Mouse (Mus musculus): ENCODE data around the gene Cenpn. TPM values are rescaled to one million over a fixed set of nuclear protein-coding genes. Genes with fewer than 3 reads are reported as not detected.
A peak's percentile ranks its signal among the peaks of the same experiment; 100 is the strongest.

Cenpn gene
- polyA plus RNA-seq, 1 experiment, result 22.0 TPM

GRCm38 (mm10) chr8:116954415-116954814 is 32.9 kb downstream of the Cenpn start:
- H3K79me3 ChIP-seq (ENCODE audit: low read depth), result no peaks in the 10 kb centered on the region
- H3K27me3 ChIP-seq (ENCODE audit: control insufficient read depth, insufficient read depth, insufficient read length), result no peaks in the 10 kb centered on the region
- TF ChIP-seq MYOD1 (IDR thresholded peaks at IDR 0.05; ENCODE audit: control insufficient read depth, insufficient read length, low read depth) (no peak), CEBPB (IDR thresholded peaks at IDR 0.05; ENCODE audit: low read depth) (no peak), CTCF (IDR thresholded peaks at IDR 0.05; ENCODE audit: control insufficient read depth, insufficient read depth, insufficient read length) (no peak), FOSL1 (IDR thresholded peaks at IDR 0.05; ENCODE audit: insufficient read depth, low read length, poor library complexity, severe bottlenecking) (no peak), MYOG (IDR thresholded peaks at IDR 0.05; ENCODE audit: control insufficient read depth, extremely low read depth, insufficient read length) (no peak), USF1 (IDR thresholded peaks at IDR 0.05; ENCODE audit: low read depth) (no peak), MAX (IDR thresholded peaks at IDR 0.05) (no peak)
- H3K4me3 ChIP-seq (ENCODE audit: insufficient read depth, poor library complexity, severe bottlenecking), result no peak overlapping the region
- peaks cover 12% of the 10 kb centered on the region for H3K36me3 ChIP-seq (ENCODE audit: control insufficient read depth, insufficient read depth)
- no peak overlapping the region for H3ac ChIP-seq (ENCODE audit: control insufficient read depth, insufficient read length, low read depth)
- H3K79me2 ChIP-seq (ENCODE audit: control insufficient read depth, insufficient read depth), result no peaks in the 10 kb centered on the region

GRCm38 (mm10) chr8:116969531-116969930 is 48.0 kb downstream of the Cenpn start:
- Histone ChIP-seq H3K79me3 (ENCODE audit: low read depth) (no peaks in the 10 kb centered on the region), H3K36me3 (ENCODE audit: control insufficient read depth, insufficient read depth) (no peaks in the 10 kb centered on the region), H3ac (ENCODE audit: control insufficient read depth, insufficient read length, low read depth) (no peak overlapping the region), H3K4me3 (ENCODE audit: insufficient read depth, poor library complexity, severe bottlenecking) (no peak overlapping the region), H3K79me2 (ENCODE audit: control insufficient read depth, insufficient read depth) (no peaks in the 10 kb centered on the region), H3K27me3 (ENCODE audit: control insufficient read depth, insufficient read depth, insufficient read length) (peaks cover 3% of the 10 kb centered on the region)
- no peak for TF ChIP-seq CTCF (IDR thresholded peaks at IDR 0.05; ENCODE audit: control insufficient read depth, insufficient read depth, insufficient read length)
- TF ChIP-seq CEBPB (IDR thresholded peaks at IDR 0.05; ENCODE audit: low read depth), result no peak
- TF ChIP-seq USF1 (IDR thresholded peaks at IDR 0.05; ENCODE audit: low read depth), result no peak
- TF ChIP-seq MYOG (IDR thresholded peaks at IDR 0.05; ENCODE audit: control insufficient read depth, extremely low read depth, insufficient read length), result no peak

- no peak for TF ChIP-seq USF1 (IDR thresholded peaks at IDR 0.05; ENCODE audit: low read depth)
- TF ChIP-seq MYOD1 (IDR thresholded peaks at IDR 0.05; ENCODE audit: control insufficient read depth, insufficient read length, low read depth), result no peak
- TF ChIP-seq MYOG (IDR thresholded peaks at IDR 0.05; ENCODE audit: control insufficient read depth, extremely low read depth, insufficient read length), result no peak
- TF ChIP-seq CEBPB (IDR thresholded peaks at IDR 0.05; ENCODE audit: low read depth), result no peak
- no peak for TF ChIP-seq CTCF (IDR thresholded peaks at IDR 0.05; ENCODE audit: control insufficient read depth, insufficient read depth, insufficient read length)
- no peak for TF ChIP-seq MAX (IDR thresholded peaks at IDR 0.05)
- no peak for TF ChIP-seq FOSL1 (IDR thresholded peaks at IDR 0.05; ENCODE audit: insufficient read depth, low read length, poor library complexity, severe bottlenecking)
- Histone ChIP-seq H3K36me3 (ENCODE audit: control insufficient read depth, insufficient read depth) (no peaks in the 10 kb centered on the region), H3K79me3 (ENCODE audit: low read depth) (no peaks in the 10 kb centered on the region), H3K79me2 (ENCODE audit: control insufficient read depth, insufficient read depth) (no peaks in the 10 kb centered on the region), H3K27me3 (ENCODE audit: control insufficient read depth, insufficient read depth, insufficient read length) (peaks cover 3% of the 10 kb centered on the region), H3K4me3 (ENCODE audit: insufficient read depth, poor library complexity, severe bottlenecking) (no peak overlapping the region), H3ac (ENCODE audit: control insufficient read depth, insufficient read length, low read depth) (no peak overlapping the region)
These were observed 53.5 kb downstream of the Cenpn start for GRCm38 (mm10) chr8:116975066-116975465.

- Histone ChIP-seq H3K4me3 (ENCODE audit: insufficient read depth, poor library complexity, severe bottlenecking) (no peak overlapping the region), H3K79me2 (ENCODE audit: control insufficient read depth, insufficient read depth) (no peaks in the 10 kb centered on the region), H3K36me3 (ENCODE audit: control insufficient read depth, insufficient read depth) (no peaks in the 10 kb centered on the region), H3K27me3 (ENCODE audit: control insufficient read depth, insufficient read depth, insufficient read length) (peaks cover 3% of the 10 kb centered on the region), H3ac (ENCODE audit: control insufficient read depth, insufficient read length, low read depth) (no peak overlapping the region), H3K79me3 (ENCODE audit: low read depth) (no peaks in the 10 kb centered on the region)
- TF ChIP-seq USF1 (IDR thresholded peaks at IDR 0.05; ENCODE audit: low read depth) (no peak), MAX (IDR thresholded peaks at IDR 0.05) (no peak), CEBPB (IDR thresholded peaks at IDR 0.05; ENCODE audit: low read depth) (no peak), CTCF (IDR thresholded peaks at IDR 0.05; ENCODE audit: control insufficient read depth, insufficient read depth, insufficient read length) (no peak), MYOG (IDR thresholded peaks at IDR 0.05; ENCODE audit: control insufficient read depth, extremely low read depth, insufficient read length) (no peak), MYOD1 (IDR thresholded peaks at IDR 0.05; ENCODE audit: control insufficient read depth, insufficient read length, low read depth) (no peak), FOSL1 (IDR thresholded peaks at IDR 0.05; ENCODE audit: insufficient read depth, low read length, poor library complexity, severe bottlenecking) (no peak)
These were observed 54.1 kb downstream of the Cenpn start for GRCm38 (mm10) chr8:116975606-116976005.

- Histone ChIP-seq H3K36me3 (ENCODE audit: control insufficient read depth, insufficient read depth) (no peaks in the 10 kb centered on the region), H3K27me3 (ENCODE audit: control insufficient read depth, insufficient read depth, insufficient read length) (peaks cover under 1% of the 10 kb centered on the region), H3K79me2 (ENCODE audit: control insufficient read depth, insufficient read depth) (no peaks in the 10 kb centered on the region), H3K79me3 (ENCODE audit: low read depth) (no peaks in the 10 kb centered on the region), H3ac (ENCODE audit: control insufficient read depth, insufficient read length, low read depth) (peak overlapping the region; percentile 34), H3K4me3 (ENCODE audit: insufficient read depth, poor library complexity, severe bottlenecking) (peak overlapping the region; percentile 65)
- TF ChIP-seq MYOG (IDR thresholded peaks at IDR 0.05; ENCODE audit: control insufficient read depth, extremely low read depth, insufficient read length), result no peak
- no peak for TF ChIP-seq CTCF (IDR thresholded peaks at IDR 0.05; ENCODE audit: control insufficient read depth, insufficient read depth, insufficient read length)
- no peak for TF ChIP-seq CEBPB (IDR thresholded peaks at IDR 0.05; ENCODE audit: low read depth)
- no peak for TF ChIP-seq MAX (IDR thresholded peaks at IDR 0.05)
These were observed 56.5 kb downstream of the Cenpn start for GRCm38 (mm10) chr8:116978052-116978451.

GRCm38 (mm10) chr8:116978631-116979256 is 57.2 kb downstream of the Cenpn start, which contains the start of gene 1700030J22Rik:
1700030J22Rik (minus strand) TSS chr8:116978959.
- Histone ChIP-seq H3ac (ENCODE audit: control insufficient read depth, insufficient read length, low read depth) (peak within 1 kb of the TSS; percentile 65), H3K27me3 (ENCODE audit: control insufficient read depth, insufficient read depth, insufficient read length) (no peaks in the 10 kb centered on the region), H3K4me3 (ENCODE audit: insufficient read depth, poor library complexity, severe bottlenecking) (peak within 1 kb of the TSS; percentile 65), H3K79me3 (ENCODE audit: low read depth) (no peaks in the 10 kb centered on the region), H3K36me3 (ENCODE audit: control insufficient read depth, insufficient read depth) (no peaks in the 10 kb centered on the region), H3K79me2 (ENCODE audit: control insufficient read depth, insufficient read depth) (no peaks in the 10 kb centered on the region)
- no peak for TF ChIP-seq MYOG (IDR thresholded peaks at IDR 0.05; ENCODE audit: control insufficient read depth, extremely low read depth, insufficient read length)
- TF ChIP-seq MAX (IDR thresholded peaks at IDR 0.05), result peak; percentile 14
